Mouse (Mus musculus) right cerebral cortex, postnatal 10 days (tissue): ENCODE data around the gene Stk4.
"Not testable (repeated sequence)": the region's sequence is repeated elsewhere in the genome, so short reads cannot be mapped to it uniquely, and the experiment has no call there.

Source experiments
- DNase-seq, 2 experiments: peaks; one replicate each; pipeline ENCODE4 v3.0.0; 2021; ENCODE audit warnings: low spot score in 2 of 2

The Stk4 gene

DNA sequence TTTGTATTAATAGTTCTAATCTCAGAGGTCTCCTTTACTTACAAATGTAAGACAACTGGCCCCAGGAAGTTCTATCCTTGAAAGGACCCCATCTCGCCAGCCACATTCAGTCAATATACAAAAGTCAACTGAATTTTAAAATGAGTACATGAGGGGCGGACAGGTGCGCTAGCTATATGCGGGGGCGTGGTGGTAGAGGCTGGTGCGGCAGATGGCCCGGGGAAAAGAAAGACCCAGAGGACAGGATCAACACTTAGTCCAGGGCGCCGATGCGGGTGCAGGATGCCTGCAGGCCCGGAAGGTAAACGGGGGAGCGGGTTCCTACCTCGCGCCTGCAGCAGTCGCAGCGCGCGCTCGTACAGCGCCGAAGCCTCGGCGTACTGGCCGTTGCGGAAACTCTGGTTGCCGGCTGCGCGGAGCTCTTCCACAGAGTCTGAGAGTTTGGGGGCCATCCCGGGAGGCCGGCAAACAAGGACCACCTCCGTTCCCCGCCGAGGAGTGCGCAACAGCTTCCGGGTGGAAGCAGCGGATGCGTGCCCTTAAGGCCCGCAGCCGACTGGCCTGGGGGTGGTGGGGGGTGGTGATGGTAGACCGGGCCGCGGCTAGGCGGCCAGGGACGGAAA lies at the start of gene Stk4:
Stk4 (plus strand) TSS at position 181 of the 623 bp plus-strand sequence.
- DNase-seq = peak; percentile 54 to 67

DNA sequence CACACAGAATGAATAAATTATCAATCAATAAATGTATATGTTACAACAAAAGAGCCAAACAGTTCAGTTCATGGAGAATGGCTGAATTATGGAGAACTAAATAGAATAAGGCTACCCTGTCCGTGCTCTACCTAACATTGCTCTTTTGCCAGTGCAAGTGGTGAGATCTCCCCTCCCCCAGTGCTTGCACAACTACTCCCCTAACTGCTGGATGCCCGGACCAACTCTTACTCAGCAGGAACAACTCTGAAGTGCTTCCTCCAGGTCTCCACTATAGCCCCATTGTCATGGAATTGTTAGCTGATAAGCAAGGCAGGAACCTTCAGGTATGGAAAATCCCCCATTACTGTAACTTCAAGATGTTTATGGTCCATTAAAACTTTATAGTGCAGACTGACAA lies 48.0 kb upstream of the Stk4 start:
- no peak for DNase-seq

DNA sequence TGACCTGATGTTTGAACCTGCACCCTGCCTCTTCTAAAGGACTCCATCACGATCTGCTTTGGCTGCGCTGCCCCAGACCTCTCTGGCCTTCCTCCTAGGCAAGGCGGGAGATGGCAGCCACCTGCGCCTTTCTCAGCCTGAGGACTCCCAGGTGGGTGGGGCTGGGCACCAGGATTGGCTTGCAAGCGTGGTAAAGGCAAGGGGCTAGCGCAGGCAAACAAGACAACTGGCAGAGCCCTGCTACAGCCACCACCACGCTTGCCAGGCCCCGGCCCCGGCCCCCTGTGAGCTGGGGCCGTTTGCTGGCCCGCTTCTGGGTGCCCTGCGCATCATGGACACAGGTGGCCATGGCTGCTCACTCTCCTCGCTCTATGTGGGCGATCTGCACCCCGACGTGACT lies 45.0 kb upstream of the Stk4 start, which contains the start of gene Pabpc1l:
Pabpc1l (plus strand) TSS at position 301 of the 400 bp plus-strand sequence.
- no peak for DNase-seq

DNA sequence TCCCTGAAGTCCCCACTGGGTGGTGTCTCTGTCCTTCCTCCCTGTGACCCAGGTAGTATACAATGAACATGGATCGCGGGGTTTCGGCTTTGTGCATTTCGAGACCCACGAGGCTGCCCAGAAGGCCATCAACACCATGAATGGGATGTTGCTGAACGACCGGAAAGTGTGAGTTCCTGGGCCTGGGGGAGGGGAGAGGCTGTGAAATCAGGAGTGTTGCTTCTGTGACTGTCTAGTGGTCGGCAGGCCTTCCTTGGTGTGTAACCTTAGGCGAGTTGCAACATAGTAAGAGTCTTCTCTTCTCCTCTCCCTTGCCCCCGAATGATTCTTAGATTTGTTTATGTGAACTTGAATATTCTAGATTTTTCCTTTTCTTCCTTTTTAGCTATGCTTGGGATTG lies 39.0 kb upstream of the Stk4 start:
- DNase-seq = no peak

DNA sequence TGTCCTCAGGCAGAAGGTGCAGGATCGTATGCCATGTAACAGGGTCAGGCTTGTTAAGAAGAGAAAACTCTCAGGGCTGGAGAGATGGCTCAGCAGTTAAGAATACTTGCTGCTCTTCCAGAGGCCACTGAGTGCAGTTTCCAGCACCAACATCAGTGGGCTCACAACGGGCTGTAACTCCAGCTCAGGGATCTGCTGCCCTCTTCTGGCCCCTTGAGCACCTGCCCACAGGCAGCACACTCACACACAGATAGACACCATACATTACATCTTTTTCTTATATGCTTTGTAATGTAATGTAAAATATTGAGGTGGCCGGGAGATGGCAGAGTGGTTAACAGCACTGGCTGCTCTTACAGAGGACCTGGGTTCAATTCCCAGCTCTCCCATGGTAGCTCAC lies 37.1 kb upstream of the Stk4 start:
- no peak for DNase-seq

DNA sequence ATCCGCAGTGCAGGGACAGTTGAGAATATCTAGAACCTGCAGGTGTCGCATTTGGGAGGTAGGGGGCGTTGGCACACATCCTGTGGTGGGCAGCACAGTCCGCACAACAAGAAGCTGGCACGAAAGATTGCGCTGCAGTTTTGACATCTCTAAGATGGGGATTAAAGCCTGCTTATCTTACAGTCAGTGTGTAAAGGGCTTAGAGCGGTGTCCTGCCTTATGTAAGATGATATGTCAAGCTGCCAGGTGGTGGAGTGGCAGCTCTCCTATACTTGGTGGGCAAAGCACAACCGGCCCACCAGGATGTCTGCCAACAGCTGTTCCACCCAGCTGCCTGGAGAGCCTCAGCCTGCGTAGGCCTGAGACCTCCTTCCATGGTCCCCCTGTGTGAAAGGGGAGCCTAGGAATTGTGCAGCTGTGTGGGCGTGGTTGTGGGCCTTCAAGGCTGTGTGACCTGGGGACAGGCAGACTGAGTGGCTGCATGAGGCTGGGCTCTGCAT lies 33.6 kb upstream of the Stk4 start:
- no peak for DNase-seq

- DNase-seq = no peak
Observed at GRCm38 (mm10) chr2:164038407-164039028, 31.6 kb upstream of the Stk4 start.

DNA sequence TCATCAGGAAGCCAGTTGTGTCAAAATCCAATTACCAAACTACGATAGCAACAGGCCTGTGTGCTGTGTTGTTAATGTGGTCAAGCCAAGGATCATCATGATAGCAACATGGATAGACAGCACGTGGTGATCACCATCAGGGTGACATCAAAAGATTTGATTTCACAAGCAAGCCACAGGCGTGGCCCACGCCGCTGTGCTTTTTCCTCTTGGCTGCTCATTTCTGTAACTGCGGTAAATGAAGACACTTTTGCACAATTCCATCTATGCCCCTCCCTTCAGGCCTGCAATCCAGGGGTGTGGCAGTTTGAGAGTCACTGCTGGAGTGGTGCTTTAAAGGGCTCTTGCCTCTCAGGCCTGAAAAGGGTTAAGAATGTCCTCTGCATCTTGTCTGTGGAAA lies 29.2 kb upstream of the Stk4 start:
- DNase-seq = no peak

GRCm38 (mm10) chr2:164041523-164041922 lies 28.6 kb upstream of the Stk4 start:
- DNase-seq = no peak

DNA sequence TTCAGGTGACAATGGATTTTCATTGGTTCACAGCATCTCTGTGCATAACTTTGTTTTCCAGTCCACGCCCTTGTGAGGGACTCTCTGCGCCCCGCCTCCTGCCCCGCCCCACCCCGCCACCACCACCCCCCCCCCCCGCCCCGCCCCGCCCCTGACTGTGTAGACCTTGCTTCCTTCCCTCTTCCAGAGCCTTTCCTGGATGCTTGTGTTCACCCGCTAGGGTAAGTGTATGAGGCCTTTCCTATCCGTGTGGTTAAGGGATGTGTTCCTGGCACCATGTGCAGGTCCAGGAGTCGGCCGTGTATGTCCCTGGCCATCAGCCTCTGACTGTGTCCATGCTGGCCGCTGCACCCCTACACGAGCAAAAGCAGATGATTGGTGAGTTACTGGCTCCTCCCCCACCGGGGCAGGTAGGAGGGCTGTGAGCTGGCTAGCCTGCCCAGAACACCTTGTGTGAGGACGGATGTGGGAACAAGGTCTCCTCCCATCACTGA lies 22.9 kb upstream of the Stk4 start:
- DNase-seq = no peak

DNA sequence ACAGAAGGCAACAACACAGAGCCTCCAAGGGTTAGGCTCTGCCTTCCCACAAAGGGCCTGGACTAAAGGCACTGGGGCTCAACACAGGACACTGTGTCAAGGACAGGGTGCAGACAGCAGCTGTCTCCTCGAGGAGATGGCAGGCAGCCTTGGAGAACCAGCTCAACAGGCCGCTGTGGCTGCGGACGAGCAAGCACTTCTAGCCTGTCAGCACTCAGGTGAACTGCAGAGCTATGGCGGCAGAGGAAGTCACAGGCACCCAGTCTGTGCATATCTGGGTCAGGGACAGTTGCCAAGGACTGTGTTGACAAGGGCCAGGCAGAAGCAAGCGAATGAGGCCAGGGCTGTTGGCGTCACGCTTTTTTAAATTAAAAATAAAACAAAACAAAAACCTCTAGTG lies 16.4 kb upstream of the Stk4 start:
- DNase-seq = no peak

- DNase-seq = no peak
Observed at GRCm38 (mm10) chr2:164054671-164055070, 15.5 kb upstream of the Stk4 start.

GRCm38 (mm10) chr2:164059634-164060235 lies 10.4 kb upstream of the Stk4 start:
- DNase-seq = no peak

GRCm38 (mm10) chr2:164070765-164071436 lies 779 bp downstream of the Stk4 start, which contains the start of gene Tomm34:
TSS of gene Tomm34 (minus strand) at chr2:164071169.
- DNase-seq = peak; percentile 91 to 93

DNA sequence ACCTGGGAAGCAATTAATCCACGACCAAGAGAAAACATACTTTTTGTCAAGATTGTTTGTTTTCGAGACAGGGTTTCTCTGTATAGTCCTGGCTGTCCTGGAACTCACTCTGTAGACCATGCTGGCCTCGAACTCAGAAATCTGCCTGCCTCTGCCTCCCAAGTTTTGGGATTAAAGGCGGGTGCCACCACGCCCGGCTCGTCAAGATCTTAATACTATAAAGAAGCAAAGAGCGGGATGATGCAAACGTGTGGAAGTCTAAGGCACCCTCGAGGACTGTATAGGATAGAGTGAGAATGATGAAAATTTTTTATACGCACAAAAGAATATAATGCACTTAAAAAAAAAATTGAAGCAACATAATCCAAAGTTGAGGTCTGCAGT lies 1.3 kb downstream of the Stk4 start:
- DNase-seq = not testable (repeated sequence)

GRCm38 (mm10) chr2:164072109-164072508 lies 2.0 kb downstream of the Stk4 start:
- no peak for DNase-seq

DNA sequence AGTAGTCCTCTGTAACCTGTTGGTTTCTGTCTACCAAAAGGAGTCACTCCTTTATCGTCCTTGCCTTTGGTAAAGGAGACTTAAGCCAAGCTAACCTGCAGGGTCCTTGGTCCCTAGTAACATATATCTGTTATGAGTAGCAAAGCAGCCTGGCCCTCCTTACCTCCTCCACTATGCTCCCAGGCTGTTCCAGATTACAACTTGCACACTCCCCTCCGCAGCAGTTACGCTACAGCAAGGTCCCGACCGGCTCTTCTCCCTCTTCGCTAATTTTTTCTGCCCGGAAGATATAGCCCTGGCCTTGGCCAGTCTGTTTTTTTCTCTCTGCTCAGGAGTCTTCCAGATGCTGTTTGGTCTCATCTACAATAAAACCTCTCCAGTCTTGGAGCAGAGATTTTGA lies 3.0 kb downstream of the Stk4 start:
- no peak for DNase-seq

DNA sequence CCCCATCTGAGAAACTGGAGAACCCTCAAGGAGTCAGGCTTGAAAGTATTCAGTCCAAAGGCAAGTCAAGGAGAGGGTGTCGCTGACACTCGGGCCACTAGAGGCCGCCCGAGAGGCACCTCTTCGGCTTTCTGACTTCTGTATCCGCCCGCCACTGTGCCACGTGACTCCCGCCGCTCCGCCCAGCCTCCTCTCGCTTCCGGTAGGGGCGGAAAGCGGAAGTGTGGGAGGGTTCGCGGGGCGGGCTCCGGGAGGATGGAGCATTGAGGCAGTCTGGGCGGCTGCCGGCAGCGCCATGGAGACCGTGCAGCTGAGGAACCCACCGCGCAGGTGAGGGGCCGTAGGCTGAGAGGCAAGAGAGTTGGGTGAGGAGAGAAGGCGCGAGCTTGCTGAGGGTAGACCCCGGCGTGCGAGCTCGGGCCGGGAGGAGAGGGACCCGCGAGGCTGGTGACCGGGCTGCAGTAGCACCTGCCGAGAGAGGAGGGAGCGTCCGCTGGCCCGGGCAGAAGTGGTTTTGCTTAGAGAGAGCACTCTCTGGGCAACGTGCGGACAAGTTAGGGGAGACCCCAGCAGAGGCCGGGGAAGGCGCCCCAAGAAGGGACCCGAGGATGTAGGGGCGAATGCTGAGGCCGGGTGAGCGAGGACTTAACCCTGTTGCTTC lies 3.9 kb downstream of the Stk4 start:
- peak; percentile 98 to 99 for DNase-seq

DNA sequence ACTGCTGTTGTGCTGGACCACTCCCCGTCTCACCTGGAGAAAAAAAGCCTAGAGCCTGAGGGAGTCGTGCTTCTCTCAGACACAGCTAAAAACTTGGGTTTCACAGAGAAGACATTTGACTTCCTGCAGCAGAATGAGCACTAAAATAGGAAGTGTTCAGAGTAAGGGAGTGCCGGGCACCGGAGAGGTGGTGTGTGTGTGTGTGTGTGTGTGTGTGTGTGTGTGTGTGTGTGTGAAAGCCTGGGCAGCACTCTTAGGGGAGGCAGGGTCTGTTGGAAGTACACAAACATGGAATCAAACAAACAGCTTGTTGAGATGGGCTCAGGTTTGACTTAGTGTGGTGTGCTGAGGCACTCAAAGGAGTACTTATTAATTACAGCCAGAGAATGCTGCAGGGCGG lies 5.0 kb downstream of the Stk4 start:
- no peak for DNase-seq

- no peak for DNase-seq
Observed at GRCm38 (mm10) chr2:164076874-164077425, 6.8 kb downstream of the Stk4 start.

GRCm38 (mm10) chr2:164077875-164078274 lies 7.8 kb downstream of the Stk4 start:
- DNase-seq = no peak
